Mouse (Mus musculus) NIH3T3 (cell line): ENCODE measurements around the gene Arhgap31.
"Not testable (repeated sequence)": the region's sequence is repeated elsewhere in the genome, so short reads cannot be mapped to it uniquely, and the experiment has no call there.

ENCODE experiments used
- DNase-seq: peaks from one replicate; pipeline ENCODE4 v3.0.0-alpha.2; 2012; ENCODE audit warnings: low read depth

The Arhgap31 gene

DNA sequence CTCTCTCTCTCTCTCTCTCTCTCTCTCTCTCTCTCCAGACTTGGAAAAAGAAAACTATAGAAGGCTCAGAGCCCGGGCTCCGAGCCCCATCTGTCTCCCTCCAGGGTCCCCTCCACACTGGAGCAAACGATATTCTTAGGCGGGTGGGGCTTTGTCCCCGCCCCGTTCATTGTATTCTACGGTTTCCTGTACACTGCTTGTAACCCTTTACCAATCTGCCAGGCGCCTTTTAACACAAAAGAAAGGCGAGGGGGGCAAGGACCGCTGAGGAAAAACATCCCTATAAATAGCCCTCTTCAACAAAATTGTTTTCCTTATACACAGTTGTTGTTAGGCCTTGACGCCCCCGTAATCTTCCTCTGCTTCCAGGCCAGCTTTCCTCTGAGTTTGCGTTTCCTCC is 11.9 kb upstream of the Arhgap31 start:
- no peak for DNase-seq

DNA sequence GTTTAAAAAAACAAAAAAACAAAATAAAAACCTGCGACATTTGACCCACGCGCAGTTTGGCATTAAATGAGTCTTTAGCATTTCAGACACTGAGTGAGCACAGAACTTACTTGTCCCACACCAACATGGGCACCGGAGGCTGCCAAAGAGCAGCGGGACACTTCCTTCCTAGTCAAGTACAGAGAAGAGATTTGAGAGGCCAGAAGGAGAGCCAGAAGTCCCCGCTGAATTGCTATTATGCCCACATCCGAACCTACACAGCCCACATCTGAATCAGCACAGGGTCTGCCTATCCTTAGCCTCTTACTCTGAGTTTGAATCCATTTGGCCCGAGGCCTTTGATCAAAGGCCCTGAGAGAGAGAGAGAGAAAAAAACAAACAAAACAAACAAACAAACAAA is 11.2 kb upstream of the Arhgap31 start:
- no peak for DNase-seq

GRCm38 (mm10) chr16:38721377-38721776 is 8.3 kb upstream of the Arhgap31 start:
- DNase-seq, result no peak

- not testable (repeated sequence) for DNase-seq
Observed at GRCm38 (mm10) chr16:38714259-38714526, 1.1 kb upstream of the Arhgap31 start.

- DNase-seq, result no peak
Observed at GRCm38 (mm10) chr16:38713404-38714258, 557 bp upstream of the Arhgap31 start.

DNA sequence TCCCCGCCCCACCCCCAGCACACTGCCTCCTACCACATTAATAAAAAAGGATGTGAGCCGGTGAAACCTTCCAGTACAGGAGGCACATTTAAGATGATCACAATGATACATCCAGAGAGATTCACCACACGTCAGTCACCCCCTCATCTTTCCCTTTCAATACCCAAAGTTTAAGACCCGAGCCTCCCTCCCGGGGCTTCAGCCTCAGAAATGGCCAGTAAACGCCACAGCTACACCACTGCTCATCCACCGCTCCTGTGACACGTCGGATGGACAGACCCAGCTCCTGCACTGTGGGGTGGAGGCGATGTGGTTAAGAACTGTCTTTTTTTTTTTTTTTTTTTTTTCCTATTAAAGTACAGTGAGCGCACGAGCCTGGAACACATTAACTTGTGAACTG is 969 bp downstream of the Arhgap31 start:
- no peak for DNase-seq

- DNase-seq, result no peak
Observed at GRCm38 (mm10) chr16:38711245-38711644, 1.8 kb downstream of the Arhgap31 start.

GRCm38 (mm10) chr16:38708962-38709520 is 4.0 kb downstream of the Arhgap31 start:
- DNase-seq, result no peak

- no peak for DNase-seq
Observed at GRCm38 (mm10) chr16:38706782-38707181, 6.3 kb downstream of the Arhgap31 start.

GRCm38 (mm10) chr16:38705531-38706281 is 7.4 kb downstream of the Arhgap31 start:
- peak; percentile 22 for DNase-seq

DNA sequence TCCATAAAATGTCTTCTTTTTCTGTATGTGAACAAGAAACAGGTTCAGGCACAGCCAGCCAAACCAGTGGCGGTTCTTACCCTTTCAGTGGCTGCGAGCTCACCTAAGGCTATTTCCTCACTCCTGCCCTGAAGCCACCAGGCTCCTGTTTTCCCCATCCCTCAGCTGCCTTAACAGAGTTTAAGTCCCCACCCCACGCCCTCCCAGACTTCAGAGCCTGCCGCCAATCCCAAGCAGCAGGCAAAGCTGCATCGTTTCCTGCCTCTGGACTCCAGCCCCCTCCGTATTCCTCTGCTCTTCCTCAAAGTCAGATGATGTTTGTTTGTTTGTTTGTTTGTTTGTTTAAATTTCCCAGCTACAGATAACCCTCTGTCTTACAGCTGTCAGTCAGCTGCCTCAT is 9.6 kb downstream of the Arhgap31 start:
- no peak for DNase-seq

DNA sequence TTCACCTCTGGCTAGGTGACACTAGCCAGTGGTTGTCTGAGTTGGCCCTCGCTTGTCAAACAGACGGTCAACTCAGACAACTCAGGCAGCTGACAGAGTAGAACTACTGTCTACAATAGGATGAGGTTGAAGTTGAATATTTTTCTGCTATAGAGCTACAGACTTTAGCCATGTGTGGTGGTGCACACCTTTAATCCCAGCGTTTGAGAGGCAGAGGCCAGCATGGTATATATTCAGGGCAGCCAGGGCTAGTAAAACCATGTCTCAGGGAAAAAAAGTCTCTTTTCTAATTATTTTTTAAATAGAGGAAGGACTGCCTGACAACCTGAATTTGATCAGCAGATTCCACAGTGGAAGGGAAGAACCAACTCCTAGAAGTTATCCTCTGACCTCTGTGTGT is 10.8 kb downstream of the Arhgap31 start:
- DNase-seq, result no peak

DNA sequence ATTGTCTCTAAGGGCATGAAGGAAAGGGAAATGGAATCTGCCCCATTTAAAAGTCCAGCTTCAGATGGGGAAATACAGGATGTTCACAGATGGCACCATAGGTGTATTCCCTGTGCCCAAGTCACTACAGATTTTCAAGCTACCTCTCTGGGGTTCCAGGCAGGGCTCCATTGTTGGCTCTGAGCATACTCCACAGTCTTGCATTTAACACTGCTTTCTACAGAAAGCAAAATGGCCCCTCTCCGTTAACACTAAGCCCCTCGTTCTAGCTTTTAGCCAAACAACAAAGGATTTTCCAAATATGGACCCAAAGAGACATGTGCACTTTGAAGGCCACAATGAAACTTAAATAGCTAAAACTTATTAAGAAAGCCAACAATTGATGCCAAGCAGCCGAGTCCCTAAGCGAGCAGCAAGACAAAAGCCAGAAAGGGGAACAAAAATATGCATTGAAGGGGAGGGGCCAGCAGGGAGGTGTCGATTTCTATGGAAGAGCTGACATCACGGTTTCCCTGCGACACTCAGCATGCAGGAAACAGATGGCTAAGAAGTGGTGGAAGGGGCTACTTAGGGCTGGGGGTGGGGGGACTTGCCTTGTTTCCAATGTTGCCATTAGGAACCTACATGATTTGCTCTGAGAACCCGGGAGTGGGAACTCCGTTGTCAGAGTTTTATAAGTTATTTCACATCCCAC is 11.4 kb downstream of the Arhgap31 start:
- no peak for DNase-seq

DNA sequence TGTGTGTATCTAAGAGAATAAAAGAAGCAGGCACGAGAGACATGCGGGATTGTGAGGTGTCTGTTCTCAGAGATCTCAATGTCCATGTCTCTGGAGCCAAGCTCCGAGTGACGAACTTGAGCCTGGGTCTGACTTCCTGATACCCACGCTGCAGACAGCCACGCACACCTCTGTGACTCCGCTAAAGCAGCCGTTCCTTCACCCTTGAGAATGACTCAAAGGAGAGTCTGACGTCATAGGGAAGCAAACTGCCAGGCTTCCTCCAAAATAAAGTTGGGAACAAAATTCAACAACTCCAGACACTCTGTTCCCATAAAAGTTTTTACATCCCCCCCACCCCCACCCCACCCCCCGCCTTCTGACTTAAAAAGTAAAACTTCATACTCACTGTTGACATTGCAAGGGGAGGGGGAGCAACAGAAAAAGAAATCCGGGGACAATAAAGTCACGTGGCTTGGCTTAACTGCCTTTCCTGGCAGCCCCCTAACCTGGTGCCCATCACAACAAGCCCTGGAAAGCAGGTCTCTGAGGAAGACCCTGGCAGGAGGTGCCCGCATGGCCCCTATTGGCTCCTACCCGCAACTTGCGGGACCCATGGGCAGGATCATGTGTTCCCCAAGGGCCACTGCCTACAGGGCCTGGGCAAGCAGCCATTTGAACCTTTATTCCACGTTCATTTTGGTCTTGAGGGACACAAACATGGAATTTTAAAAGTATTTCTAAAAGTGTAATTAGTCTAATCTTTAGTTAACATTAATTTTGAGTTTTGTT is 12.5 kb downstream of the Arhgap31 start:
- DNase-seq, result peak; percentile 17

DNA sequence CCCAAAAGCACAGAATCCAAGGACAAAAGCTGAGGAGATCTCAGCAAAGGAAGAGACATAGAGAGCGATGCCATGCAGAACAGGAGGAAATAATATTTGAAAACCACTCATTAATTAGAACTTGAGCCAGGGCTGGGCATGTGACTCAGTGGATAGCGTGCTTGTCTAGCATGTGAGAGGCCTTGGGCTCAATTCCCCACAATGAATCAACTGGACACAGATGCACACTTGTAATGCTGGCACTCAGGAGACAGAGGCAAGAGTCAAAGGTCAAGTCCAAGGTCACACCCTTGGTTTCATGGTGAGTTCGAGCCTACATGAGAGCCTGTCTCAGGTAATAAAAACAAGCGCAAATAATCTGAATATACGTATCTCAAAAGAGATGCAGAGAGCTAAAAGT is 15.5 kb downstream of the Arhgap31 start:
- DNase-seq, result no peak

GRCm38 (mm10) chr16:38695557-38695956 is 17.5 kb downstream of the Arhgap31 start:
- no peak for DNase-seq

GRCm38 (mm10) chr16:38694906-38695540 is 18.1 kb downstream of the Arhgap31 start:
- DNase-seq, result peak; percentile 37

GRCm38 (mm10) chr16:38690501-38690900 is 22.6 kb downstream of the Arhgap31 start:
- no peak for DNase-seq

- DNase-seq, result no peak
Observed at GRCm38 (mm10) chr16:38689786-38690185, 23.3 kb downstream of the Arhgap31 start.

DNA sequence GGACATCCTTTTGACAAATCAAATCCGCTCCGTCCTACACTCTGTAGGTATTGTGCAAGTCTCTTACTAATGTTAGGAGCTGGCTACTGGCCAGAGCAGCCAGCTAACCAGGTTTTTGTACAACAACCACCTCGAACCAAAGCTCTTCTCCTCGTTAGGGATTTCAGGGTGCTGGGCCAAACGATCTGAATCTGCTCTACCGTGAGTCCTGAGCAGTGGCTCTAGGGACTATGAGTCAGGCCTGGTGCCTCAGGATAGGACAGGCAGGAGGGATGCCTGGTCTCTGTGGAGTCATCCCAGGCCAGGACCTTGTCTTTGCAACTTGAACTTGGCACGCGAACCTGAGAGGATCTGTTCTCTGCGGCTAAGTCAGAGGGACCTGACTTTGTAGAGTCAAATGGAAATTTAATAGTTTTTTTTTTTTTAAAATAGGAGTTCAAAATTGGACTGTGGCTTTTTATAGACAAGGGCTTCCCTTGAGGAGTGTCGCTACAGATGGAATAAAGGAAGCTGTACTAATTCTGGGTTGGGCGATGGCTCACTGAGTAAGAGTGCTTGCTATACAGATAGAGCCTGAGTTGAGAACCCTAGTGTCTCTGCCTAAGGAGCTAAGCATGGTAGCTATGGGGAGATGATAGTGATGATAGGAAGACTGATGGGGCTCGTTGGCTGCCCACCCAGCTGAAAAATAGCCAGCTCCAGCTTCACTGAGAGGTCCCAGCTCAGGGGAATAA is 24.4 kb downstream of the Arhgap31 start:
- DNase-seq, result peak; percentile 65

DNA sequence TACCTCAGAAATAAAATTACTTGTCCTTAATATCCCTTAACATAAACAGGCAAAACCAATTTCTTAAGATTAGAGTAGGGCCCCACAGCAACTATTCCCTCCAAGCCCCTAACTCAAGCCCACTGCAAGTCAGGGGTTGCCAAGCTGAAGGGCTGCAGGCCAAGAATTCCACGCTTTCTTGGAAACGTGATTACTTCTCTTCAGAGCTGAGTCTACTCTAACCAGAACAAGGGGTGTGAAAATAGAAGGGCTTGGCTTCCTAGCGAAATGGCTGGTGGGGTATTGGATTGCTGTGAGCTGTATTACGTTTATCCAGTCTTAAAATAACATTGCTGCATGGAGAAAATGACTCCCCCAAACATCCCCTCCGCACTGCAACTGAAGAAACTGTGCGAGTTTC is 25.4 kb downstream of the Arhgap31 start:
- DNase-seq, result no peak
